Mouse (Mus musculus): ENCODE measurements around the gene Bsg. TPM values are rescaled to one million over a fixed set of nuclear protein-coding genes. Genes with fewer than 3 reads are reported as not detected.

Bsg gene
- polyA plus RNA-seq, 1 experiment from 2014 or later: 761 TPM

GRCm38 (mm10) chr10:79670071-79670888 lies 34.0 kb upstream of the Bsg start:
- no peaks in the 10 kb centered on the region for H3K9me3 ChIP-seq
- peak overlapping the region; percentile 97 for H3K4me2 ChIP-seq (replicated peaks)
- peak overlapping the region; percentile 93 for H3K4me3 ChIP-seq
- no peaks in the 10 kb centered on the region for H3K27me3 ChIP-seq
- peaks cover 19% of the 10 kb centered on the region for H3K4me1 ChIP-seq
- H3K27ac ChIP-seq: peak overlapping the region; percentile 94
- no peak for ATAC-seq (ENCODE audit: low FRiP score, low read depth)
- peaks cover 25% of the 10 kb centered on the region for H3K36me3 ChIP-seq
- H3K9ac ChIP-seq: peak overlapping the region; percentile 91
- 37% methylated on average over 15 of the region's 15 CpGs for WGBS

GRCm38 (mm10) chr10:79671396-79672087 lies 32.7 kb upstream of the Bsg start:
- 50% methylated on average over 6 of the region's 6 CpGs for WGBS
- H3K9me3 ChIP-seq: no peaks in the 10 kb centered on the region
- no peak overlapping the region for H3K4me3 ChIP-seq
- no peak overlapping the region for H3K27ac ChIP-seq
- H3K27me3 ChIP-seq: no peaks in the 10 kb centered on the region
- H3K4me1 ChIP-seq: peaks cover 19% of the 10 kb centered on the region
- H3K36me3 ChIP-seq: peaks cover 37% of the 10 kb centered on the region
- 0 out of 2 replicates have a peak overlapping the region, but pooled peaks have one; percentile 43 for H3K9ac ChIP-seq
- 0 out of 2 replicates have a peak overlapping the region, but pooled peaks have one; percentile 97 for H3K4me2 ChIP-seq (replicated peaks)
- ATAC-seq (ENCODE audit: low FRiP score, low read depth): no peak

DNA sequence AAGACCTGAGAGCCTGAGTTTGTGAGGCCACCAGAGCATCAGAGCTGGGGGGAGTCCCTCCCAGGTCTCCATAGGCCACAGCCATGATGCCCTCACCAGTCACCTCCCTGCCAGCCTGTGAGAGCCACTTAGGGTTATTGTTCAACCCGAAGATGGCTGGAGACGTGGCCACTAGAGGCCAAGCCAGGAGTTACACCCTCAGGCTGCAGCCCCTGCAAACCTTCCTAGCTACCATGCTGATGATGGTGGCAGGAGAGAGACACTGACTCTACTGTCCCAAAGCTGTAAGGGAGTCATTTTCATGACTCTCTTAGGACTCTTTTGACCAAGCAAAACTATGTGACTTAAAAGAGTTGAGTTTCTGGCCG lies 32.2 kb upstream of the Bsg start:
- no peak overlapping the region for H3K27ac ChIP-seq
- H3K9ac ChIP-seq: no peak overlapping the region
- H3K27me3 ChIP-seq: no peaks in the 10 kb centered on the region
- H3K4me1 ChIP-seq: peaks cover 19% of the 10 kb centered on the region
- H3K9me3 ChIP-seq: no peaks in the 10 kb centered on the region
- peaks cover 37% of the 10 kb centered on the region for H3K36me3 ChIP-seq
- no peak overlapping the region for H3K4me3 ChIP-seq
- H3K4me2 ChIP-seq (replicated peaks): no peak overlapping the region
- 65% methylated on average over 3 of the region's 3 CpGs for WGBS
- ATAC-seq (ENCODE audit: low FRiP score, low read depth): no peak

DNA sequence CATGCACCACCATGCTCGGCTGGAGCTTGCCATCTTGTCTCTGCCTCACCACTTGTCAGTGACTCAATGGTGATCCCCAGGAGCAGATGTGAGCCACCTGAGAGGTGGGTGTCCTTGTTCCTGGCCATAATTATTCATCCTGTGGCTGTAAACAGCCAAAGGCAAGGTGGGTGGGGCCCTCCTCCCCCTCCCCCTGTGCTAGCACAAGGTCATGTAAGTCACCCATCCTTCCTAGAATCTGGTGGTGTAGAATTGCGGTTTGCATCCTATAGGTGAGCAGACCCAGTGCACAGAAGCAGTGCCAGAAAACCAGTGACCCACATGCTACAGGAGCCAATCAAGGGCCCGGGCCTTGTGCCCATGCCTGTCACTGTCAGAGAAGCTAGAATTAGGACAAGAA lies 31.2 kb upstream of the Bsg start:
- ATAC-seq (ENCODE audit: low FRiP score, low read depth): no peak
- no peak overlapping the region for H3K27ac ChIP-seq
- WGBS: 88% methylated on average over 3 of the region's 3 CpGs
- H3K27me3 ChIP-seq: no peaks in the 10 kb centered on the region
- peaks cover 37% of the 10 kb centered on the region for H3K36me3 ChIP-seq
- peaks cover 19% of the 10 kb centered on the region for H3K4me1 ChIP-seq
- H3K4me2 ChIP-seq (replicated peaks): no peak overlapping the region
- no peak overlapping the region for H3K4me3 ChIP-seq
- H3K9me3 ChIP-seq: no peaks in the 10 kb centered on the region
- H3K9ac ChIP-seq: no peak overlapping the region

DNA sequence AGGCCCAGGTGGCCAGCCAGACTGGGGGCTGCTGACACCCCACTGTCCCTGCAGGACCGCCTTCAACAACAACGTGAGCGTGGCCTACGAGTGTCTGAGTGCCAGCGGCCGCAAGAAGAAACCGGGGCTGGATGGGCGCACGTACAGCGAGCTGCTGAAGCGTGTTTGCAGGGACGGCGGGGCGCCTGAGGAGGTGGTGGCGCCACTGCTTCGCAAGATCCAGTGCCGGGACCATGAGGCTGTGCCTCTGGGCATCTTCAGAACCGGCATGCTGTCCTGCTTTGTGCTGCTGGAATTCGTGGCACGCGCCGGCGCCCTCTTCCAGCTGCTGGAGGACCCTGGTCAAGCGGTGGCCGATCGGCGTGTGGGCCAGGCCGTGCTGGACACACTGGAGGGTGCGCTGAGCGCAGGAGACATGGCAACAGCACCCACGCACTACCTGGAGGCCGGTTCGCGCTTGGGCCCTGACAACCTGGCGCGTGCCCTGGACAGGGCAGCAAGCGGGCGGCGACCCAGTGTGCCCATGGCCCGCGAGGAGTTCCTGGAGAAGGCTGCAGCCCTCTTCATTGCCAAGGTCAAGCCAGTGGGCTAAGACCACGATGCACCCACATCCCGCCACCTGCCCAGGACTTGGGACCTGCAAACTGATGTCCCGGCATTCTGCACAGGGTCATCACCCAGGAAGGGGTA lies 28.8 kb upstream of the Bsg start:
- no peak overlapping the region for H3K9ac ChIP-seq
- ATAC-seq (ENCODE audit: low FRiP score, low read depth): no peak
- H3K4me2 ChIP-seq (replicated peaks): no peak overlapping the region
- WGBS: 60% methylated on average over 44 of the region's 44 CpGs
- H3K27me3 ChIP-seq: no peaks in the 10 kb centered on the region
- H3K9me3 ChIP-seq: no peaks in the 10 kb centered on the region
- peaks cover 37% of the 10 kb centered on the region for H3K36me3 ChIP-seq
- peaks cover 10% of the 10 kb centered on the region for H3K4me1 ChIP-seq
- no peak overlapping the region for H3K27ac ChIP-seq
- no peak overlapping the region for H3K4me3 ChIP-seq

DNA sequence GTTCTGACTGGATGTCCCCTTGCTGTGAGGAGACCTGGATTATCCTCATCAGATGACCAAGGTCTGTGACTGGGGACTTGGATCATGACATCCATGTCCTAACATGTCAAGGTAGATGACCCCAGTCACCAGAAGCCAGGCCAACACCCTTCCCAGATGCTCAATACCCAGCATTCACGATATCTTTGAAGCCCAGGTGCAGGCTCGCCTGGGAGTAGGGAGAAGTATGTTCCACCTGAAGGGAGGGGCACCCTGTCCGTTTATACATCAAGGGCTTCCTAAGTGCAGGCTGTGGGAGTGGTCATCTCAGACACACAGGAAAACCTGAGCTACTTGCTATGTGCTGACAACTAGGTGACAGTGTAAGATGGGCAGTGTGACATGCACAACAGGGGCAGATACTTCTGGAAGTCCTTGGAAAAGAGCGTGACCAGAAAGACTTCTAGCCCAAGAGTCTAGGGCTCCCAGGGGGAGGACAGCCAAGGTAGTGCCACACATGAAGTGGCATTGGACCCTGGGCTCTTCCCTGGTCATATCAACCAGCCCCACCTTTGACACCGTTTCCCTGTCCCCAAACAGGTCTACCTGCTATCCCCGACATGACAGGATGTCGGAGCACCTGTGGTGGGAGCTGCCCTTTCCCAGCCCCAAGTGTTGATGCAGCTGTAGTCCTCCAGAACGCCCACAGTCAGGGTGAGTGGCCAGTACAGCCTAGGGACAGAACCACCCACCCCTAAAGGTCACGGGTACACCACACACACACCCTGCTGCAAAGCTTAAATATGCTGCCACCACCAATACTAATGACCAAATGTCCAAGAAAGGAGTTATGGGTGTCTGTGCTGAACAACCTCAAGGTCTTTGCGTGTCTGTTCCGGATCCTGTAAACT lies 23.4 kb upstream of the Bsg start:
- Histone ChIP-seq H3K27ac (peak overlapping the region; percentile 70), H3K4me3 (peak overlapping the region; percentile 91), H3K27me3 (no peaks in the 10 kb centered on the region), H3K9me3 (no peaks in the 10 kb centered on the region), H3K9ac (peak overlapping the region; percentile 50), H3K4me2 (replicated peaks) (peak overlapping the region; percentile 69), H3K4me1 (peaks cover 23% of the 10 kb centered on the region), H3K36me3 (peaks cover 23% of the 10 kb centered on the region)
- 33% methylated on average over 11 of the region's 11 CpGs for WGBS
- ATAC-seq (ENCODE audit: low FRiP score, low read depth): peak; percentile 4; the same call in 1 of the 2 replicates

DNA sequence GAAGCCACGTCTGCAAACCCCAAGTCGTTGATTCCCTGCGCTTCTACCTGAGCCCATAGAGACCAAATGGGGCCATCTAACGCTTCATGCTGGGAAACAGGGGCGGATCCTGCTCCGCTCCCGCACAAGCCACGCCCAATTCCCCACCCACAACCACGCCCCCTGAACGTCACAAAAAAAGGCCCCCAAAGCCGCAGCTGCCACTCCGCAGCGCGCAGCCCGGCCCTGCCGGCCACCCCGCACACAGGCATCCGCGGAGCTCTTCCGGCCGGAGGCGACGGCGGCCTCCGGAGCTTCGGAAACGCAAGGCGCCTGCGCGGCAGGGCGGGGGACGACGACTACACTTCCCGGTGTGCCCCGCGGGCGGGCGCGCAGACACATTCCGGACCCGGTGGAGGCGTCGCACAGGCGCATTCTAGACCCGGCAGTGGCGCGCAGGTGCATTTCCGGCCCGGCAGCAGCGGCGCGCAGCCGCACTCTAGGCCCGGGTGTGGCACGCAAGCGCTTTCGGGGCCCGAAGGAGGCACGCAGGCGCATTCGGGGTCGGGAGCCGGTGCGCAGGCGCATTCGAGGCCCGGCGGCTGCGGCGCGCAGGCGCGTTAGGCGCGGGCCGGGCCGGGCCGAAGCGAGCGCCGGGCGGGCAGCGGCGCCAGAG lies 22.6 kb upstream of the Bsg start, which contains the start of gene Cdc34:
Gene Cdc34 (plus strand): TSS at position 605 of the 655 bp plus-strand sequence.
- ATAC-seq (ENCODE audit: low FRiP score, low read depth): peak; percentile 95
- H3K4me1 ChIP-seq: peaks cover 23% of the 10 kb centered on the region
- H3K4me2 ChIP-seq (replicated peaks): peak within 1 kb of the TSS; percentile 88
- H3K27me3 ChIP-seq: no peaks in the 10 kb centered on the region
- H3K9me3 ChIP-seq: no peaks in the 10 kb centered on the region
- peak within 1 kb of the TSS; percentile 91 for H3K4me3 ChIP-seq
- H3K36me3 ChIP-seq: peaks cover 25% of the 10 kb centered on the region
- peak within 1 kb of the TSS; percentile 76 for H3K27ac ChIP-seq
- peak within 1 kb of the TSS; percentile 89 for H3K9ac ChIP-seq
- under 1% methylated on average over 81 of the region's 84 CpGs for WGBS

DNA sequence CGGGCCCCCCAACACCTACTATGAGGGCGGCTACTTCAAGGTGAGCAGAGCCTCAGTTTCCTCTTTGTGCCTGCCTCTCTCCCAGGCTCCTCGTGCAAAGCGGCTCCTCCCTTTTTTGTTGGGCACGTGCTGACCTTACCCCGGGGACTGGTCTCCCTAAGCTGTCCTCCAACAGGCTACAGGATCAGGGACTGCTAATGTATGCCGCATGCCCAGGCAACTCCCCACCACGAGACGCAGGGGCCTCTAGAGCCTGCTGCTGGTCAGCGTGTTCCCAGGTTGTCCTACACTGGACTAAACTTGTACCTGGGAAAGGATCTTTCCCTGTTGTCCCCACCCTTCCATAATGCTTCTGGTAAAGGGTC lies 21.8 kb upstream of the Bsg start:
- H3K4me1 ChIP-seq: peaks cover 23% of the 10 kb centered on the region
- peaks cover 33% of the 10 kb centered on the region for H3K36me3 ChIP-seq
- H3K9ac ChIP-seq: peak overlapping the region; percentile 89
- 0% methylated on average over 10 of the region's 10 CpGs for WGBS
- no peaks in the 10 kb centered on the region for H3K27me3 ChIP-seq
- H3K4me2 ChIP-seq (replicated peaks): peak overlapping the region; percentile 88
- H3K27ac ChIP-seq: peak overlapping the region; percentile 76
- no peaks in the 10 kb centered on the region for H3K9me3 ChIP-seq
- H3K4me3 ChIP-seq: peak overlapping the region; percentile 91
- ATAC-seq (ENCODE audit: low FRiP score, low read depth): 0 out of 2 replicates have a peak, but pooled peaks have one; percentile 0

GRCm38 (mm10) chr10:79682916-79683582 lies 21.2 kb upstream of the Bsg start:
- Histone ChIP-seq H3K27ac (peak overlapping the region; percentile 76), H3K9ac (peak overlapping the region; percentile 89), H3K27me3 (no peaks in the 10 kb centered on the region), H3K4me1 (peaks cover 23% of the 10 kb centered on the region), H3K36me3 (peaks cover 38% of the 10 kb centered on the region), H3K9me3 (no peaks in the 10 kb centered on the region), H3K4me3 (peak overlapping the region; percentile 91), H3K4me2 (replicated peaks) (peak overlapping the region; percentile 88)
- ATAC-seq (ENCODE audit: low FRiP score, low read depth): no peak
- WGBS: 5% methylated on average over 10 of the region's 10 CpGs

- H3K4me2 ChIP-seq (replicated peaks): peak overlapping the region; percentile 88
- peak overlapping the region; percentile 89 for H3K9ac ChIP-seq
- ATAC-seq (ENCODE audit: low FRiP score, low read depth): no peak
- peaks cover 48% of the 10 kb centered on the region for H3K36me3 ChIP-seq
- WGBS: 89% methylated on average over 6 of the region's 6 CpGs
- H3K4me3 ChIP-seq: peak overlapping the region; percentile 91
- H3K27ac ChIP-seq: no peak overlapping the region
- no peaks in the 10 kb centered on the region for H3K9me3 ChIP-seq
- peaks cover 23% of the 10 kb centered on the region for H3K4me1 ChIP-seq
- H3K27me3 ChIP-seq: no peaks in the 10 kb centered on the region
Measured at GRCm38 (mm10) chr10:79683726-79684640, 20.3 kb upstream of the Bsg start.
